Mouse (Mus musculus): ENCODE data around the gene St3gal5.

DNA sequence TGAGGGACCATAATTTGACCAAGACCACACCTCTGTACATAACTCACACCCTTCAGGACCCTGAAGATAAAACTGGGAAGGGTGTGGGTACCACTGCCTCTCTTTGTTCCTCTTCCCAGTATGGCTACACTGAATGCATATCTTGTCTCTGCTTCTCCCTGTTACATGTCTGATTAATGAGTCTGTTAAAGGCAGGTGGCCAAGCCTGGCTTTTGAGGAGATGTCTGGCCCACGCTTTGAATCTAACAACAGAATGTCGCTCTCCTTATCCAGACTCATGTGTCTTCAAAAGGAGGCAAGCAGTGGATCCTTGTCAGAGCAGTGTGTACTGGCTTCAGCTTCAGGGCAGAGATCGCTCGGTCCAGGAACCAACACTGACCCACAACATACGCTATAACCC is 87.2 kb downstream of the St3gal5 start:
- TF ChIP-seq FLI1 (IDR thresholded peaks at IDR 0.05; ENCODE audit: low read length): no peak
- no peak for TF ChIP-seq GATA1 (IDR thresholded peaks at IDR 0.05; ENCODE audit: borderline replicate concordance, low read length)

Measured in megakaryocyte, embryonic 14.5 days (primary cell).